Mouse (Mus musculus): ENCODE measurements around the gene Irgc1. TPM values are rescaled to one million over a fixed set of nuclear protein-coding genes. Genes with fewer than 3 reads are reported as not detected.

Gene Irgc1
- polyA plus RNA-seq, 1 experiment, result not detected

- no peaks in the 10 kb centered on the region for H3K4me1 ChIP-seq (ENCODE audit: control insufficient read depth, insufficient read depth, low read length)
- no peak overlapping the region for H3K27ac ChIP-seq (ENCODE audit: insufficient read depth, low read length)
- H3K4me3 ChIP-seq (ENCODE audit: insufficient read depth, low read length), result no peak overlapping the region
- TF ChIP-seq POLR2A (IDR thresholded peaks at IDR 0.05; ENCODE audit: low read depth, low read length), result no peak
Observed at GRCm38 (mm10) chr7:24445266-24445926, 6.7 kb downstream of the Irgc1 start.

GRCm38 (mm10) chr7:24442313-24442712 lies 9.8 kb downstream of the Irgc1 start:
- H3K27ac ChIP-seq (ENCODE audit: insufficient read depth, low read length), result no peak overlapping the region
- TF ChIP-seq POLR2A (IDR thresholded peaks at IDR 0.05; ENCODE audit: low read depth, low read length) (no peak), CTCF (IDR thresholded peaks at IDR 0.05; ENCODE audit: borderline replicate concordance, insufficient read depth, low read length) (no peak)
- H3K4me3 ChIP-seq (ENCODE audit: insufficient read depth, low read length), result no peak overlapping the region
- H3K4me1 ChIP-seq (ENCODE audit: control insufficient read depth, insufficient read depth, low read length), result 0 out of 2 replicates have a peak, but pooled peaks cover 3% of the 10 kb centered on the region

GRCm38 (mm10) chr7:24441785-24442184 lies 10.3 kb downstream of the Irgc1 start:
- Histone ChIP-seq H3K4me1 (ENCODE audit: control insufficient read depth, insufficient read depth, low read length) (0 out of 2 replicates have a peak, but pooled peaks cover 3% of the 10 kb centered on the region), H3K4me3 (ENCODE audit: insufficient read depth, low read length) (no peak overlapping the region), H3K27ac (ENCODE audit: insufficient read depth, low read length) (no peak overlapping the region)
- TF ChIP-seq CTCF (IDR thresholded peaks at IDR 0.05; ENCODE audit: borderline replicate concordance, insufficient read depth, low read length) (peak; percentile 100), POLR2A (IDR thresholded peaks at IDR 0.05; ENCODE audit: low read depth, low read length) (no peak)

GRCm38 (mm10) chr7:24439891-24440290 lies 12.2 kb downstream of the Irgc1 start:
- H3K4me1 ChIP-seq (ENCODE audit: control insufficient read depth, insufficient read depth, low read length), result 0 out of 2 replicates have a peak, but pooled peaks cover 3% of the 10 kb centered on the region
- H3K27ac ChIP-seq (ENCODE audit: insufficient read depth, low read length), result no peak overlapping the region
- no peak overlapping the region for H3K4me3 ChIP-seq (ENCODE audit: insufficient read depth, low read length)
- no peak for TF ChIP-seq CTCF (IDR thresholded peaks at IDR 0.05; ENCODE audit: borderline replicate concordance, insufficient read depth, low read length)
- no peak for TF ChIP-seq POLR2A (IDR thresholded peaks at IDR 0.05; ENCODE audit: low read depth, low read length)

- Histone ChIP-seq H3K4me3 (ENCODE audit: insufficient read depth, low read length) (no peak overlapping the region), H3K27ac (ENCODE audit: insufficient read depth, low read length) (no peak overlapping the region), H3K4me1 (ENCODE audit: control insufficient read depth, insufficient read depth, low read length) (0 out of 2 replicates have a peak, but pooled peaks cover 3% of the 10 kb centered on the region)
- TF ChIP-seq CTCF (IDR thresholded peaks at IDR 0.05; ENCODE audit: borderline replicate concordance, insufficient read depth, low read length) (no peak), POLR2A (IDR thresholded peaks at IDR 0.05; ENCODE audit: low read depth, low read length) (no peak)
Observed at GRCm38 (mm10) chr7:24439191-24439590, 12.9 kb downstream of the Irgc1 start.

GRCm38 (mm10) chr7:24437981-24438380 lies 14.1 kb downstream of the Irgc1 start:
- Histone ChIP-seq H3K27ac (ENCODE audit: insufficient read depth, low read length) (peak overlapping the region; percentile 51), H3K4me3 (ENCODE audit: insufficient read depth, low read length) (no peak overlapping the region), H3K4me1 (ENCODE audit: control insufficient read depth, insufficient read depth, low read length) (0 out of 2 replicates have a peak, but pooled peaks cover 3% of the 10 kb centered on the region)
- TF ChIP-seq CTCF (IDR thresholded peaks at IDR 0.05; ENCODE audit: borderline replicate concordance, insufficient read depth, low read length) (no peak), POLR2A (IDR thresholded peaks at IDR 0.05; ENCODE audit: low read depth, low read length) (no peak)

GRCm38 (mm10) chr7:24435305-24435704 lies 16.8 kb downstream of the Irgc1 start:
- Histone ChIP-seq H3K4me1 (ENCODE audit: control insufficient read depth, insufficient read depth, low read length) (0 out of 2 replicates have a peak, but pooled peaks cover 3% of the 10 kb centered on the region), H3K27ac (ENCODE audit: insufficient read depth, low read length) (no peak overlapping the region), H3K4me3 (ENCODE audit: insufficient read depth, low read length) (no peak overlapping the region)
- no peak for TF ChIP-seq CTCF (IDR thresholded peaks at IDR 0.05; ENCODE audit: borderline replicate concordance, insufficient read depth, low read length)
- TF ChIP-seq POLR2A (IDR thresholded peaks at IDR 0.05; ENCODE audit: low read depth, low read length), result no peak

- no peak overlapping the region for H3K4me3 ChIP-seq (ENCODE audit: insufficient read depth, low read length)
- no peaks in the 10 kb centered on the region for H3K4me1 ChIP-seq (ENCODE audit: control insufficient read depth, insufficient read depth, low read length)
- H3K27ac ChIP-seq (ENCODE audit: insufficient read depth, low read length), result no peak overlapping the region
- TF ChIP-seq CTCF (IDR thresholded peaks at IDR 0.05; ENCODE audit: borderline replicate concordance, insufficient read depth, low read length), result no peak
Observed at GRCm38 (mm10) chr7:24431713-24432112, 20.4 kb downstream of the Irgc1 start.

GRCm38 (mm10) chr7:24430551-24431345 lies 21.3 kb downstream of the Irgc1 start:
- H3K27ac ChIP-seq (ENCODE audit: insufficient read depth, low read length), result no peak overlapping the region
- TF ChIP-seq CTCF (IDR thresholded peaks at IDR 0.05; ENCODE audit: borderline replicate concordance, insufficient read depth, low read length), result no peak
- no peak for TF ChIP-seq POLR2A (IDR thresholded peaks at IDR 0.05; ENCODE audit: low read depth, low read length)
- H3K4me1 ChIP-seq (ENCODE audit: control insufficient read depth, insufficient read depth, low read length), result no peaks in the 10 kb centered on the region

More at GRCm38 (mm10) chr7:24430551-24431345, 21.3 kb downstream of the Irgc1 start:
- H3K4me3 ChIP-seq (ENCODE audit: insufficient read depth, low read length), result no peak overlapping the region

Measured in embryonic fibroblast, embryonic 13.5 days (primary cell).